Mouse (Mus musculus): ENCODE measurements at regions not wholly inside any gene's neighbourhood (a gene's known extent, or its start where the extent isn't known, plus 50 kb on each side); places are given as distances from the start of the nearest gene placed in this dataset.

DNA sequence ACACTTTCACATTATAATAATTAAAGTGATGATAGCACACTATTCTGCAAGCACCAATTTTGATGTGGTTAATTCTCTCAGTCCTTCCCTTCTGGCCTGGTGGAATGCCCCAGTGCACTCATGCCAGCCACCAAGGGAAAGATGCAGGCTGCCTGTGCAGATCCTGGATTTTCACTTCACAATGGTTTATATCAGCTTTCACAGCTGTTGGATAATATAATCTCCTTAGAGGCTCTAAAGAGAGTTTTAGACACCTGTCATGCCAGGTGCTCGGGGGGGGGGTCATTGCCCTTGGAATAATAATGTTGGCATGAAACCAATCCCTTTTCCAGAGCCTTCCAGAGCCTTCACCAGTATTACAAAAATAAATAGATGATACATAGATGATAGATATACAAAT, 377.1 kb downstream of the Zbbx start:
- H3K36me3 ChIP-seq (ENCODE audit: insufficient read depth), result no peaks in the 10 kb centered on the region
- no peak overlapping the region for H3K4me2 ChIP-seq (ENCODE audit: low read depth)
- 70% methylated on average over 1 of the region's 1 CpGs for WGBS
- H3K27ac ChIP-seq (ENCODE audit: low read depth, low read length), result no peak overlapping the region
- H3K4me3 ChIP-seq (ENCODE audit: low read depth, low read length), result no peak overlapping the region
- ATAC-seq (no peak), DNase-seq (no peak)
- H3K27me3 ChIP-seq (ENCODE audit: insufficient read depth, low read length), result no peaks in the 10 kb centered on the region
- no peaks in the 10 kb centered on the region for H3K9me3 ChIP-seq (ENCODE audit: low read length)
- H3K9ac ChIP-seq, result no peak overlapping the region
- no peaks in the 10 kb centered on the region for H3K4me1 ChIP-seq (ENCODE audit: insufficient read depth)
- TF ChIP-seq CTCF (IDR thresholded peaks at IDR 0.05; ENCODE audit: low read depth), result no peak

GRCm38 (mm10) chr3:74778337-74778736, 386.5 kb downstream of the Zbbx start:
- H3K4me2 ChIP-seq (ENCODE audit: low read depth), result no peak overlapping the region
- no peak overlapping the region for H3K27ac ChIP-seq (ENCODE audit: low read depth, low read length)
- TF ChIP-seq CTCF (IDR thresholded peaks at IDR 0.05; ENCODE audit: low read depth), result no peak
- H3K4me1 ChIP-seq (ENCODE audit: insufficient read depth), result no peaks in the 10 kb centered on the region
- DNase-seq (no peak), ATAC-seq (no peak)
- H3K36me3 ChIP-seq (ENCODE audit: insufficient read depth), result no peaks in the 10 kb centered on the region
- H3K9ac ChIP-seq, result no peak overlapping the region
- H3K27me3 ChIP-seq (ENCODE audit: insufficient read depth, low read length), result no peaks in the 10 kb centered on the region
- H3K9me3 ChIP-seq (ENCODE audit: low read length), result no peaks in the 10 kb centered on the region
- WGBS, result 94% methylated on average over 5 of the region's 5 CpGs
- no peak overlapping the region for H3K4me3 ChIP-seq (ENCODE audit: low read depth, low read length)

DNA sequence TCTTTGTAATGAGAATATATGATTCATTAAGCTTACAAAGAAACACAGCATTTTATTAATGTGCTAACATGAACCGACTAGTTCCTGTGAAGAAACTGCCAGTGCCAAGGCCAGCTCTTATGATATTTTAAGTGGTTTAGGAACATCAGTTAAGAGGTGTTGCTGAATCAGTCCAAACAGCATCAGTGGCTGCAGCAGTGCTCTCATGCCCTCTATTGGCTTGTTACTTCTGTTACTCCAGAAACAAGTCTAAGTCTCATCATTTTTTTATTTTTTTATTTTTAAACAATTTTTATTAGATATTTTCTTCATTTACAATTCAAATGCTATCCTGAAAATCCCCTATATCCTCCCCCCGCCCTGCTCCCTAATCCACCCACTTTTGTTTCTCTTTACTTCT, 422.7 kb downstream of the Zbbx start:
- peak; percentile 29; the same call in 1 of the 2 replicates for TF ChIP-seq CTCF (IDR thresholded peaks at IDR 0.05; ENCODE audit: low read depth)
- H3K4me2 ChIP-seq (ENCODE audit: low read depth), result no peak overlapping the region
- H3K36me3 ChIP-seq (ENCODE audit: insufficient read depth), result no peaks in the 10 kb centered on the region
- H3K4me1 ChIP-seq (ENCODE audit: insufficient read depth), result no peaks in the 10 kb centered on the region
- ATAC-seq, result no peak
- H3K27me3 ChIP-seq (ENCODE audit: insufficient read depth, low read length), result no peaks in the 10 kb centered on the region
- no peak overlapping the region for H3K9ac ChIP-seq
- DNase-seq, result peak; percentile 24
- H3K4me3 ChIP-seq (ENCODE audit: low read depth, low read length), result no peak overlapping the region
- WGBS, result 76% methylated on average over 2 of the region's 2 CpGs
- no peaks in the 10 kb centered on the region for H3K9me3 ChIP-seq (ENCODE audit: low read length)
- no peak overlapping the region for H3K27ac ChIP-seq (ENCODE audit: low read depth, low read length)

- no peak for TF ChIP-seq CTCF (IDR thresholded peaks at IDR 0.05; ENCODE audit: low read depth)
- no peaks in the 10 kb centered on the region for H3K4me1 ChIP-seq (ENCODE audit: insufficient read depth)
- H3K9me3 ChIP-seq (ENCODE audit: low read length), result no peaks in the 10 kb centered on the region
- no peak overlapping the region for H3K9ac ChIP-seq
- no peaks in the 10 kb centered on the region for H3K36me3 ChIP-seq (ENCODE audit: insufficient read depth)
- 27% methylated on average over 2 of the region's 2 CpGs for WGBS
- no peaks in the 10 kb centered on the region for H3K27me3 ChIP-seq (ENCODE audit: insufficient read depth, low read length)
- H3K4me3 ChIP-seq (ENCODE audit: low read depth, low read length), result no peak overlapping the region
- H3K4me2 ChIP-seq (ENCODE audit: low read depth), result no peak overlapping the region
- H3K27ac ChIP-seq (ENCODE audit: low read depth, low read length), result no peak overlapping the region
- DNase-seq (no peak), ATAC-seq (no peak)
Measured at GRCm38 (mm10) chr3:74739718-74740117, 425.1 kb downstream of the Zbbx start.
